Mouse (Mus musculus) adrenal gland, adult 8-10 months (tissue): Measurements from ENCODE around the gene Serpinb6e. TPM values are rescaled to one million over a fixed set of nuclear protein-coding genes. Genes with fewer than 3 reads are reported as not detected.

ENCODE experiments used
- DNase-seq: peaks from one replicate; pipeline ENCODE4 v3.0.0; 2022
- total RNA-seq, 4 experiments: library from RNA; stranded (reverse); gene quantifications; 2 replicates each; pipeline ENCODE4 v1.2.4; 2022

The Serpinb6e gene
- not detected for total RNA-seq

DNA sequence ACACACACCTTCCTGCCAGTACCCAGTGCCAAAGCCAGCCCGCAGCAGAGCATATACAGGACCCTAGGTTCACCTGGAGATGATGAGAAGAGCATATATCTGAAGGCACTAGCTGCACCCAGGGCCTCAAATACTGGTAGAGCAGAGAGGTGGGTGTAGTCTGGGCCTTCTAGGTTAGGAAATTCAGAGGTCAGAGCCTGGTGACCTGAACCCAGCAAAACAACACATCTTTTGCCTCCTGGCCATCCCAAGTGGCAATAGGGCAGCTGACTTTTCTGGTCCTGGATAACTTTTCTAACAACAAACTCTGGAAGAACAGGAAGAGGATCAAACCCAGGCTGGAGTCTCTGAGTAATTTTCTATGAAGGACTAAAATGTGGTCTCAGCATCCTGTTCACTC is at the start of gene Serpinb6e:
Gene Serpinb6e (minus strand): TSS at position 101 of the 400 bp plus-strand sequence.
- no peak for DNase-seq

DNA sequence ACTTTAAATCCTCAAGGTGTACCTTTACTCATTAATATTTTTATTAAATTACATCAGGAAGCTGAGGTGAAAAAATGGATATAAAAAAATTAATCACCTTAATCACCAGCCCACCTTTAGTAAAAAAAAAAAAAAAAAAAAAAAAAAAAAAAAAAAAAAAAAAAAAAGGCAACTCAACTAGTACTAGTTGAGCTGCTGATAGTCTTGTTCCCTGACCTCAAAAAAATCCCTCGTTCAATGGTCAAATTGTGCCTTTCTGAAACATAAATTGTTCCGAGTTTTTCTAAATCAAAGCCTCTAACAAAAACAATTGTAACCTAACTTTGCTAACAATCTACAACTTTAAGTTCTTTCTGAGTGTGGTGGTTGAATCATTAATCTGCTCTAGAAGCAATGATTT is 12.5 kb downstream of the Serpinb6e start:
- DNase-seq: no peak

DNA sequence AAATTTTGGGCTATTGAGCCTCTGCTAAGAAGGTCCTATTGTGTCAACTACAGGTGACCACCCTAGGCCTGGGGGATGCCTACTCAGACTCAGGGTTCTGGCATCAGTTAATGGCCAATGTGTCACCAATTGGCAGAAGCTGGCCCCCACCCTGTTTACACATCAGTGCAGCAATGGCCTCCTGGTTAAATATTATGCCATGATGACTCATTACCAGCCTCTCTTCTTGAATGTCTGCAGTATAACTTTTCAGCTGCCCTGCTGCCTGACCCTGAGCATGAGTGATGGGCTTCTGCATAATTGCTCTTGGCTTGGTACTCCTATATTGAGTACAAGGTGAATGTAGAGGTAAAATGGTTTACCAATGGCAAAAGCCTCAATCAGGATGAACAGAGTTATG is 19.8 kb downstream of the Serpinb6e start:
- peak; percentile 14 for DNase-seq

DNA sequence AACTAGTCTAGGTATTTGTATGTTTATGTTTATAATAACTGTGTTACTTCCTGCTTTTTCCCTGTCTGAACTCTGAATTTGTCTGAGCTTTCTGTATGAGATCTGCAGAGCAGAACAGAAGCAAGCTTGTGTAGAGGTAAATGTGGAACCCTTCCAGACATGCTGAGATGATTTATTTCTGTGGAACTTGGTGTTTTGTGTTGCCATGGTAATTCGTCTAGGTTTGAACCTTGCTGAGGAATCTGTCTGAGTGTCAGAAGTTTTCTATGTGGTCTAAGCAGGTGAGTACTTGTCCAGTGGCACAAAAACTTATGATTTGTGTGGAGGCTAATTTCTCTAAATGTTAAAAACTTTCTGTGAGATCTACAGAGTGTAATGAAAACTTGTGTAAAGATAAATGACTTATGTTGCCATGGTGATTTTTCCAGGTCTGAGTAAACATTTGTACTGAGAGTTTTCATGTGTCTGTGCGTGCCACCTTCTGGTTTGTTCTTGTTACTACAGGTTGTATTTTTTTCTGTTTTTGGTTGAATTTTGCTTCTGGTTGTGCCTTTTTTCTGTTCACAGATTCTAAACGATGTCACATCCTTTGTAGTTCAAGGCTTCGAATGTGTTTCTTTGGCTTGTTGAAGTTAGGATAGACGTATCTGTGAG is 21.6 kb downstream of the Serpinb6e start:
- no peak for DNase-seq

Other genes starting within 250 kb of the Serpinb6e start
- not detected for gene Serpinb6d, start 182.0 kb downstream of the Serpinb6e start, total RNA-seq
- gene Serpinb6c, start 62.3 kb upstream of the Serpinb6e start, total RNA-seq: under 1 TPM in 3 of 4 experiments, not detected in 1; 0.38 to 0.91 (median 0.61) TPM
- 10 to 100 TPM; 38.0 to 67.6 (median 52.9) TPM for gene Nqo2, start 121.3 kb upstream of the Serpinb6e start, total RNA-seq
- gene Ripk1, start 159.0 kb upstream of the Serpinb6e start, total RNA-seq: 10 to 100 TPM; 28.2 to 33.1 (median 31.6) TPM
- gene Serpinb6a, start 159.4 kb upstream of the Serpinb6e start, total RNA-seq: 100 to 1,000 TPM; 448 to 750 (median 575) TPM
- 100 to 1,000 TPM in 2 of 4 experiments, 10 to 100 TPM in 2; 91.3 to 124 (median 102) TPM for gene Bphl, start 194.2 kb upstream of the Serpinb6e start, total RNA-seq
- gene Tubb2a, start 234.6 kb upstream of the Serpinb6e start, total RNA-seq: 10 to 100 TPM; 21.4 to 34.1 (median 28.2) TPM